17 mouse cellular contexts compared by ENCODE assay signal in the genomic region with DNA sequence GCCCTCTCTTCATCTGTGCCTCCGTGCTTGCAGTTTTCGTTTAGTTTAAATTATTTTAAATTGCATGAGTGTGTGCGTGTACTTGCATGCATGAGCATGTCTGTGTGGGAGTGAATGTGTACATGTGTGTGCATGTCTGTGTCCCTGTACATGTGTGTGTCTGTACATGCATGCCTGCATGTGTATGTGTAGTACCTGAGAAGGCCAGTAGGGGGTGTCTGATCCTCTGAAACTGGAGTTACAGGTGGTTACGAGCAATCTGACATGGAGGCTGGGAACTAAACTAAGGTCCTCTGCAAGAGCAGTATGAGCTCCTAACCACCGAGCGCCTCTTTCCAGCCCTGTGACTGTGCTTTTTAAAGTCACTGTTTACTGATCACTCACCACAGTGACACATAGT. TPM values are rescaled to one million over a fixed set of nuclear protein-coding genes. Genes with fewer than 3 reads are reported as not detected.
DNase-seq lines count a peak whose midpoint lies in the region; ATAC-seq and TF ChIP-seq lines count a peak whose summit lies in the region.
"Had no signal": no experiment of that assay in that cellular context is flagged by ENCODE, and none has a peak within 500 bp of the region (broad histone marks: within the 10 kb centered on the region; RNA-seq: fewer than 3 reads in every experiment).

No protein-coding gene starts in this region.

- H3K9ac ChIP-seq in ES-E14 (ENCODE audit: insufficient read depth, low read depth, low read length, poor library complexity, severe bottlenecking), result no peak overlapping the region
- H3K9ac ChIP-seq in forebrain, embryonic 13.5 days, result no peak overlapping the region
- H3K9ac ChIP-seq in forebrain, embryonic 12.5 days, result no peak overlapping the region
- H3K9ac ChIP-seq: kidney, embryonic 15.5 days; limb, embryonic 12.5 days had no signal

- peak; percentile 29; the same call in 1 of the 2 replicates for TF ChIP-seq CTCF in gastrocnemius, adult 2 months (IDR thresholded peaks at IDR 0.05)

- H3K9me3 ChIP-seq in megakaryocyte, embryonic 14.5 days, result peaks cover 10% of the 10 kb centered on the region
- H3K9me3 ChIP-seq in ES-E14 (ENCODE audit: control insufficient read depth, insufficient read depth, low read depth, low read length), result no peaks in the 10 kb centered on the region
- H3K9me3 ChIP-seq in forebrain, embryonic 13.5 days (replicated peaks), result no peaks in the 10 kb centered on the region
- no peaks in the 10 kb centered on the region for H3K9me3 ChIP-seq in forebrain, embryonic 12.5 days
- H3K9me3 ChIP-seq: kidney, embryonic 15.5 days; limb, embryonic 12.5 days had no signal

- intact Hi-C loops in gastrocnemius, adult 2 months (cut with DNase I), result no loop called here

- no peak overlapping the region for H3K27ac ChIP-seq in gastrocnemius, adult 2 months
- no peak overlapping the region for H3K27ac ChIP-seq in ES-E14 (ENCODE audit: insufficient read depth, low read depth, low read length, poor library complexity, severe bottlenecking)
- no peak overlapping the region for H3K27ac ChIP-seq in forebrain, embryonic 13.5 days
- H3K27ac ChIP-seq in forebrain, embryonic 12.5 days, result no peak overlapping the region
- H3K27ac ChIP-seq: kidney, embryonic 15.5 days; limb, embryonic 12.5 days; macrophage had no signal

- peaks cover 17% of the 10 kb centered on the region for H3K4me1 ChIP-seq in megakaryocyte, embryonic 14.5 days
- H3K4me1 ChIP-seq in ES-E14 (ENCODE audit: control insufficient read depth in 2 of 2, insufficient read depth in 2 of 2, low read length in 2 of 2, poor library complexity in 1 of 2), result no peaks in the 10 kb centered on the region
- no peaks in the 10 kb centered on the region for H3K4me1 ChIP-seq in forebrain, embryonic 13.5 days
- H3K4me1 ChIP-seq in forebrain, embryonic 12.5 days, result no peaks in the 10 kb centered on the region
- H3K4me1 ChIP-seq: kidney, embryonic 15.5 days; limb, embryonic 12.5 days had no signal

- ATAC-seq in megakaryocyte, adult 5-6 weeks (ENCODE audit: poor library complexity, severe bottlenecking), result no peak
- ATAC-seq in forebrain, embryonic 13.5 days, result no peak
- ATAC-seq in forebrain, embryonic 12.5 days (ENCODE audit: low FRiP score), result no peak
- ATAC-seq: forebrain, embryonic 14.5 days had no signal

- H3K27me3 ChIP-seq in megakaryocyte, embryonic 14.5 days (replicated peaks), result peaks cover 21% of the 10 kb centered on the region
- no peaks in the 10 kb centered on the region for H3K27me3 ChIP-seq in forebrain, embryonic 13.5 days
- H3K27me3 ChIP-seq in forebrain, embryonic 12.5 days, result no peaks in the 10 kb centered on the region
- H3K27me3 ChIP-seq: kidney, embryonic 15.5 days; limb, embryonic 12.5 days had no signal

- in situ Hi-C loops in ES-E14 (cut with MboI; ENCODE audit: low sequenced_read_pairs in 2 of 2, unreplicated experiment in 2 of 2), result no loop called here

- H3K36me3 ChIP-seq in megakaryocyte, embryonic 14.5 days (replicated peaks; ENCODE audit: low read length), result no peaks in the 10 kb centered on the region
- no peaks in the 10 kb centered on the region for H3K36me3 ChIP-seq in ES-E14 (ENCODE audit: control insufficient read depth, insufficient read depth, low read length, poor library complexity, severe bottlenecking)
- no peaks in the 10 kb centered on the region for H3K36me3 ChIP-seq in forebrain, embryonic 13.5 days (ENCODE audit: poor library complexity, severe bottlenecking)
- no peaks in the 10 kb centered on the region for H3K36me3 ChIP-seq in forebrain, embryonic 12.5 days (replicated peaks)
- H3K36me3 ChIP-seq: kidney, embryonic 15.5 days; limb, embryonic 12.5 days had no signal

- no peak overlapping the region for H3K4me2 ChIP-seq in forebrain, embryonic 13.5 days
- no peak overlapping the region for H3K4me2 ChIP-seq in forebrain, embryonic 12.5 days
- H3K4me2 ChIP-seq: kidney, embryonic 15.5 days; limb, embryonic 12.5 days had no signal

- no peak overlapping the region for H3K4me3 ChIP-seq in gastrocnemius, adult 2 months
- peak overlapping the region; percentile 57 for H3K4me3 ChIP-seq in megakaryocyte, embryonic 14.5 days (replicated peaks)
- H3K4me3 ChIP-seq in ES-E14 (ENCODE audit: insufficient read depth in 1 of 2, low read depth in 1 of 2, low read length in 2 of 2, poor library complexity in 1 of 2, severe bottlenecking in 1 of 2), result no peak overlapping the region
- H3K4me3 ChIP-seq in forebrain, embryonic 13.5 days, result no peak overlapping the region
- H3K4me3 ChIP-seq in forebrain, embryonic 12.5 days (replicated peaks), result no peak overlapping the region
- H3K4me3 ChIP-seq: kidney, embryonic 15.5 days; limb, embryonic 12.5 days; myocyte had no signal

- DNase-seq in gastrocnemius, adult 2 months, result no peak
- no peak for DNase-seq in gastrocnemius, adult 18-20 months (ENCODE audit: low spot score)
- peak; percentile 40 for DNase-seq in ES-E14 (ENCODE audit: low read depth, low spot score)
- DNase-seq in naive thymus-derived CD4-positive, alpha-beta T cell, adult 2 months (ENCODE audit: low read depth), result peak; percentile 36
- DNase-seq: adrenal gland, postnatal 14 days; cerebellum, adult 11-12 months; heart, adult 18-20 months; heart, postnatal 4 days had no signal

- 91% methylated on average over 6 of the region's 6 CpGs for WGBS in forebrain, embryonic 13.5 days
- 93% methylated on average over 6 of the region's 6 CpGs for whole genome bisulfite sequencing in forebrain, embryonic 12.5 days

TF ChIP-seq in ES-E14, 5 proteins besides CTCF, POLR2A, EP300 and RAD21:
- TF ChIP-seq ZC3H11A (IDR thresholded peaks at IDR 0.05; ENCODE audit: borderline replicate concordance, low read depth, low read length) (no peak), CHD2 (IDR thresholded peaks at IDR 0.05; ENCODE audit: low read depth, low read length) (no peak), MAFK (IDR thresholded peaks at IDR 0.05; ENCODE audit: insufficient read depth, low read depth, low read length) (no peak), HCFC1 (IDR thresholded peaks at IDR 0.05; ENCODE audit: borderline replicate concordance, insufficient read depth, low read length) (no peak), ZNF384 (IDR thresholded peaks at IDR 0.05; ENCODE audit: low read depth, low read length) (no peak)

RNA-seq across cellular contexts. Expression of a gene that starts 9.4 kb away (rescaled TPM):
- 1 to 10 TPM; 4.8 to 5.9 TPM for total RNA-seq in gastrocnemius, adult 2 months (2021)
- 1 to 10 TPM; 4.7 to 5.2 TPM for total RNA-seq in gastrocnemius, adult 18-20 months (2021)
- 1.7 and 2.1 TPM in 2 replicates for polyA plus RNA-seq in megakaryocyte, embryonic 14.5 days (2012; ENCODE audit: insufficient read depth, low replicate concordance)
- 4.6 and 5.4 TPM in 2 replicates for total RNA-seq in megakaryocyte, adult 5-6 weeks (2015)
- 4.6 and 4.8 TPM in 2 replicates for total RNA-seq in megakaryocyte, adult 5-6 weeks (2017)
- total RNA-seq in ES-E14 (2012; rRNA removed), result 6.7 and 7.9 TPM in 2 replicates
- 2.8 and 3.9 TPM in 2 replicates for polyA plus RNA-seq in forebrain, embryonic 13.5 days (2015; fragmentation: Nextera tagmentation; extraction: Ambion mirVana)
- polyA plus RNA-seq in forebrain, embryonic 12.5 days (2016; fragmentation: Nextera tagmentation; extraction: Ambion mirVana), result 2.9 and 3.4 TPM in 2 replicates

RNA-seq across cellular contexts. Expression of a gene that starts 52.9 kb away (rescaled TPM):
- not detected for total RNA-seq in gastrocnemius, adult 2 months (2021)
- total RNA-seq in gastrocnemius, adult 18-20 months (2021), result under 1 TPM in 1 of 2 experiments, not detected in 1; 0.12 TPM
- polyA plus RNA-seq in megakaryocyte, embryonic 14.5 days (2012; ENCODE audit: insufficient read depth, low replicate concordance), result 0.30 TPM in 1 of 2 replicates, not detected in the other
- not detected in 2 replicates for total RNA-seq in megakaryocyte, adult 5-6 weeks (2015)
- not detected in 2 replicates for total RNA-seq in megakaryocyte, adult 5-6 weeks (2017)
- 0.09 and 0.11 TPM in 2 replicates for total RNA-seq in ES-E14 (2012; rRNA removed)
- polyA plus RNA-seq in forebrain, embryonic 13.5 days (2015; fragmentation: Nextera tagmentation; extraction: Ambion mirVana), result not detected in 2 replicates
- 0.17 and 0.24 TPM in 2 replicates for polyA plus RNA-seq in forebrain, embryonic 12.5 days (2016; fragmentation: Nextera tagmentation; extraction: Ambion mirVana)
- total RNA-seq: heart, postnatal 4 days had no signal
- polyA plus RNA-seq: forebrain, embryonic 14.5 days; macrophage had no signal

Comparison
In these comparisons a context has a peak if more than half of its experiments do, and no peak if none do; other contexts are left out.
1. DNase-seq: peak in ES-E14 (single experiment) and naive thymus-derived CD4-positive, alpha-beta T cell, adult 2 months (single experiment); none in gastrocnemius, adult 2 months (single experiment) and gastrocnemius, adult 18-20 months (single experiment).